Mouse (Mus musculus): ENCODE data around the gene 4930426L09Rik. TPM values are rescaled to one million over a fixed set of nuclear protein-coding genes. Genes with fewer than 3 reads are reported as not detected.

The 4930426L09Rik gene
- polyA plus RNA-seq, 1 experiment, result 0.32 TPM

DNA sequence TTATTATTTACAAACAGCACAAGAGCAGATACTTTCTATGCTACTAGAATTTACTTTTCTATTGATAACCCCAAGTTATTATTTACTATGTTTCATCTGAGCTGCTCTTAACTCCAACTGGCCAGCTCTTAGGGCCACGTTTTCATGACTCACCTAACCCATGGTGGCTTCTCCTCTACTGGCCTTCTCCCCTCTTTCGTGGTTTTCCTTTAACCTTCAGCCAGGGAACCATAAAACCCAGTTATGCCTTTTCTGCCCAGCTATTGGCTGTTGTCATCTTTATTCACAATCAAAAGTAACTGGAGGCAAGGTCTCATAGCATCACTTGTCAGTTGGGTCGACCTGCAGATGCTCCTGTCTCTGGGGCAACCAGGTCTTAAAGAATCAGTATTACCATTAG is 12.6 kb upstream of the 4930426L09Rik start:
- TF ChIP-seq GATA1 (IDR thresholded peaks at IDR 0.05; ENCODE audit: low read length), result no peak

DNA sequence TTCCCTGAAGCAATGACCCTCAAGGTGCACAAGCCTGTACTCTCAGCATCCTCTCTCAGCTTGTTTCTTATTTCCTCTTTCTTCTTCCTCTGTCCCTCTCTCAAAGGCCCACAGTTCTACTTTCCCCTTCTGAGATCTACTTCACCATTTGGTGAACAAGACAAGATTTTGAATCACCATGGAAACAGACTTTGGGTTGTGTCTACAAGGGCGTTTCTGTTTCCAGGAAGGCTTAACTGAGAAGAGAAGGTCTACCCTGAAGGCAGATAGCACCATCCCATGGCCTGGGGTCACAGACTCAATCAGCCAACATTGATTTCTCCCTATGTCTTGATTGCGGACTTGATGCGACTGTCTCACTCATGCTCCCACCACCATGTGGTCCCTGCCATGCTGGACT is 9.3 kb upstream of the 4930426L09Rik start:
- no peak for TF ChIP-seq GATA1 (IDR thresholded peaks at IDR 0.05; ENCODE audit: low read length)

DNA sequence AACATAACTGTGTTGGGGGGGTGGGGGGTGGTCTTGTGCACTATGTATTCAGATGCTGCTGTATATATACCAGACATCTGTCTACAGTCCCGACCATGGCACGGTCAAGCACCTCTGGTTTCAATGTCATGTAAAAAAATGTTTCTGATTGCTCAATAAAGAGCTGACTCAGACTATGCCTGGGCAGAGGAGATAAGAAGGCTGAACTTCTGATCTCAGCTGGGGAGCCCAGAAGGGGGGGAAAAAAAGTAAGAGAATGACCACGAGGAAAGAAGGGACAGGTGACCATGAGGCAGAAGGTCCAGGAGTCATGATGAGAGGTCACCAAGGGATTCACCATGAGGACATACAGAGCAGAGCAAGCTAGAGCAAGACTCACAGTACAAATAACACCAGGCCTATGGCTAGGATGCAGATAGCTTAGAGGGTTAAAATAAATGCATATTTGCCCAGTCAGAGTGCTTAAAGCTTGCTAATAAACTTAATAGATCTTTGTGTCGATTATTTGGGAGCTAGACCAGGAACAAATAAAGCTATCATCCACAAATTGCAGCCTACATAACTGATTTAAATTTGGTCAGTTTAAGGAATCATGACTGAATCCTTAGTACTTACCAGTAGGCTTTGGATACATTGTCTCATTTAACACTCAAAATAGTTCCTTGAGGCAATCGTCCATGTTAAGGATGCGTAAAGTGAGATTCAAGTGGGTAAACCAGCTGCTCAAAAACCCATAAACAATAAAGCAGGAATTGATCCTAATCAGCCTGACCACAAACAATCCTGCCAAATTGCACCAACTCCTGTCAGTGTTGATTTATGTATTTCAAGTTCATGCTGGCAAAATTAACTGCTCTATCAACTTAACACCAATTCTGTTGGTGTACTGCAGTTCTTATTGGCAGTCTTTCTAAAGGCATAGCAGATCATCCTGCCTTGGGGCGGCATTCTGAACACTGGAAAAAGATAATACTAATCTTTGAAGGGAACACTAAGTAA is 5.3 kb upstream of the 4930426L09Rik start:
- TF ChIP-seq GATA1 (IDR thresholded peaks at IDR 0.05; ENCODE audit: low read length), result no peak

DNA sequence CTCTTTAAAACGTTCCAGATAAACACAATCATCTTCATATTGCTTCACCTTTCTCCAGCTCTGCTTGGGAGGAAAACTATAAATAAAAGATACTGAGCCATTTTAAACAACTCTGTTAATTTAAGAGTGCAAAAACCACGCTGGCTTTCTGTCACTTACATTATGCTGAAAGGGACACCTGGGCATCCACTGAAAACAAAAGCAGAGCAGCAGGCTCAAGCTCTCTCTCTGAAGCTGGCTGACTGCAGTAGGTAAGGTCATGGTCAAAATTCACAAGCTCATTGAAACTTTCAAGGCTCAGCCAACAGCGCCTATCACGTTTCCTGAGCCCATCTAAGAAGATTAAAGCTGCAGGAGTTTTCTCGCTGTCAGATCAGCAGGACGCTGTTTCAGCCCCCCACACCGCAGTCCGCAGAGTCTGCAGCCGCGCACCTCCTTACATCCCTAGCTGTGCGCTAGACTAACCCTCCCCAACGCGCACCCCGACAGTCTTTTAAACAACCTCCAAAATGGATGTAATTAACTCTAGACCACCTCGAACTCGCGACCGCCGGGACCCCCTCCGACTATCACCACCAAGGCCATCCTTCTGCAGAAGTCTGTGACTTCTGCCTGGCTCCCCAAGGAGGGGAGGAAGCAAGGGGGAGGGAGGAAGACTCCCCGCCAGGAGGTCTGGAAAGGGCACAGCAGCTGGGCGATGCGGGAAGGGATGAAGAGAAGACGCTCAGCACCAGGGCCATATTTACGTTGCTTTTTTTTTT is 1.5 kb upstream of the 4930426L09Rik start:
- no peak for TF ChIP-seq GATA1 (IDR thresholded peaks at IDR 0.05; ENCODE audit: low read length)

DNA sequence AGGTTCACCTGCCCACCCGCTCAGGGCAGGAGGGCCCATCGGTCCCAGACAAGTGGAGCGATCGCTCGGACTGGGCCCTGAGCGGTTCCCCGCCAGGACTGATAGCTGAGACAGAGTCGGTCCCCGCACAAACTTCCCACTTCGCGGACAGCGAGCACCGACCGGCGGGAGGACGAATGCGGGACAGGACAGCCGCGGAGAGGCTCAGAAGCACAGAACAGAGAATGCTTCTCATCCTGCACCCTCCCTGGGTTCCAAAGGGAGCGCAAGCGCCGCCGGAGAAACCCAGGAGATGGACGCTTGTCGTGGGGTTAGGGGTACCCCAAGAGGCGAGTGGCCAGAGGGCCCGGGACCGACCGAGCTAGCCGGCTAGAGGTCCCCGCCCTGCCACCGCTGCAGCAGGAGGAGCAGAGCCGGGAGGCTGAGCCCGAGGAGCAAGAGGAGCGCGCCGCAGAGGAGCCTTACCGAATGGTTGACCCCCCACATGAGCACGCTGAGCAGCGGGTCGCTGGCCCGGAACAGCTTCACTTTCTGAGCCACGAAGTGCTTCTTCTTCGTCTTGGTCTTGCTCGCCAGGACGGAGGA is 664 bp upstream of the 4930426L09Rik start:
- TF ChIP-seq GATA1 (IDR thresholded peaks at IDR 0.05; ENCODE audit: low read length), result no peak

DNA sequence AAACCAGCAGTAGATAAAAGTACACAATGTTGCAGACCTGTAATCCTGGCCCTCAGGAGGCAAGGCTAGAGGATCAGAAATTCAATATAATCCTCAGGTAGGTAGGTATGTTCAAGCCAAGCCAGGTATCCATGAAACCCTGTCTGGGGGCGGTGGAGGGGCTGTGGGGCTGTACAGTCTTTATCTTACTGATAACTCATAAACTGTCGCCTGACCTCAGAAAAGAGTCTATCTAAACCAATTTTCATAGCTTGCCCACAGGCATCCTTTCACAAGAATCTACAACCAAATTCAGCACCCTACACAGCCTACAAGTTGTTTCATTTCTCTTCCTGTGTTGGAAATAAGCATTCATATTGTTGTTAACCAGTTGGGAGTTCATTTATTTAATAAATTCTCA is 1.3 kb downstream of the 4930426L09Rik start:
- no peak for TF ChIP-seq GATA1 (IDR thresholded peaks at IDR 0.05; ENCODE audit: low read length)

DNA sequence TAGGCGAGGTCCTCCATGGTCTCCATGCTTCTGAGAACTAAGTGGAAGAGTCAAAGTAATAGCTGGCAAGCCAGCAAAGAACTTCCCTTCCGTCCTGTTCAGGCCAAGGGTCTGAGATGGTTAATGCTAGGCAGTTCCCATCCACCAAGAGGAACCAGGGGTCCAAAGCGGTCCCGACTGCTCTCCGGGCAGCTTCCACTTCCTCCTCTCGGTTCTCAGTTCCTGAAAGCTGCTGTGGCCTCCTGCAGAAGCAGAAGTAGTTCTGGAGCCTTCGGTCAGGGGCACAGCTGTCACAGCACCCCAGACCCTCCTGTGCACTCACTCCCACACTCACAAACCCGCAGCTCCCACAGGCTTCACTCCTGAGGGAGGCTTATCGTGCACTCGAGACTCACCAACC is 6.7 kb downstream of the 4930426L09Rik start:
- no peak for TF ChIP-seq GATA1 (IDR thresholded peaks at IDR 0.05; ENCODE audit: low read length)

DNA sequence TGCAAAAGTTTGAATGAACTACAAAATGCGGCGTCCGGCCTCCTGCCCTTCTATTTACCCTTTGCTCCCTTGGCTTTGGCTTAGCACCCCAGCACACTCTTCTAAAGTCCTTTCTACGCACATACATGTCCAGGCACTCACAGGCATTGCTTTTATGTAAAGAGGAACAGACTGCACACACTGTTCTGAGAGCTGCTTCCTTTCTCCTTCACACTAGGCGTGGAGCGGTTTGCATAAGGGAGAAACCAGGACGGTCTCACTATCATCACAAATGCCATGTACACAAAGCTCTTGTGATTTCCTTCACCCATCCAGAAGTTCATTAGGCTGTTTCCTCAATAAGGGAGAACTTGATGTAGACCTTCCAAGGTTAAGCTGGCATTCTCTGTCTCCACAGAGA is 8.0 kb downstream of the 4930426L09Rik start:
- TF ChIP-seq GATA1 (IDR thresholded peaks at IDR 0.05; ENCODE audit: low read length), result no peak

DNA sequence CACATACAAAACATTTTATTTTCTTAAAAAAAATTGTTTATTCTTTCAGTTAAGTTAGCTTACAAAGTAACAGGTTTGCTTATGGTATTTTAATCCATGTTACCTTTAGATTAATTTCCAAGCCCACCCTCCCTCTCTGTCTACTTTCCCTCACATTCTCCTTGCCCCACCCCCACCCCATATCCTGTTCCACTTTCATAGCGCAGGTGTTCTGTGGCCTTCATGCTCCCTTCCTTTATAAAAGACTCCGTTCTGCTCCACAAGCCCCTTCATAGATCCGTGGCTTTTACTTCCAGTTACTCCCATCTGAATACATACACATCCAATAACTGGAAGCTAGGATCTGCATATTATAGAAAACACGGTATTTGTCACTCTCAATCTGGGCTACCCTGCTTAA is 9.4 kb downstream of the 4930426L09Rik start:
- TF ChIP-seq GATA1 (IDR thresholded peaks at IDR 0.05; ENCODE audit: low read length), result no peak

DNA sequence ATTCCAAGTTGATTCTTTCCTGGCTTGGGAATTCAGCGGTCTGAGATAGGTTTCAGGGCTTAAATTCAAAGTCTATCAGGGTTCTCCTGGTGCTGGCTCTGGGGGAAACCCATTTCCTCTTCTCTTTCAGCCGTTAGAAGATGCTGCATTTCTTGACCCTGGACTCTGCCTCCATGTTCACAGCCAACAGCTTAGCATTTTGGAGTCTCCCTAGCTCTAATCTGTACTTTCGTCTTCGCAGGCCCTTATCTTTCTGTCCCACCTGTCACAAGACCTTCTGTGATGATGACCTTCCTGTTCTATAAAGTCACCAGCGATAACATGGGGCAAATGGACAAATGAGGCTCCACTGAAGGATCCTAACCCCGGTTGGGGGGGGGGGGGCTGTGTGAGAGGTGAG is 13.3 kb downstream of the 4930426L09Rik start:
- TF ChIP-seq GATA1 (IDR thresholded peaks at IDR 0.05; ENCODE audit: low read length), result peak; percentile 77

DNA sequence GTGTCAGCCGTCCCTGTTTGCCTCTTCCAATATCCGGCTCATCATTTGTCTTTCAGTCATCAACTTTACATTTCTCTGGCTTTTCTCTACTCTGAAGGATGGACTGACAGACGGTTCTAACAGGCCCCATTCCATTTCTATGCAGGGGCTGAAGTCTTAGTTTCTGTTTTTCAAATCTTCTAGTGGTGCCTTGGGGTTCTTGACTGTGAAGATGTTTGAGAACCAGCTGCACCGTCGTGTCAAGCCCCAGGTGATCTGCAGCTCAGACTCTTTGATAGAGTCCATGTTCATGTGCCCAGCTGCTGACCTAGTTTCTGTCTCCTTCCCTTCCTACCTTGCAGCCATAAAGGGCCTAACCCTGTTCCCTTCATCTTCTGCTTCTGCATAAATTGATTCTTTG is 18.2 kb downstream of the 4930426L09Rik start:
- TF ChIP-seq GATA1 (IDR thresholded peaks at IDR 0.05; ENCODE audit: low read length), result no peak

DNA sequence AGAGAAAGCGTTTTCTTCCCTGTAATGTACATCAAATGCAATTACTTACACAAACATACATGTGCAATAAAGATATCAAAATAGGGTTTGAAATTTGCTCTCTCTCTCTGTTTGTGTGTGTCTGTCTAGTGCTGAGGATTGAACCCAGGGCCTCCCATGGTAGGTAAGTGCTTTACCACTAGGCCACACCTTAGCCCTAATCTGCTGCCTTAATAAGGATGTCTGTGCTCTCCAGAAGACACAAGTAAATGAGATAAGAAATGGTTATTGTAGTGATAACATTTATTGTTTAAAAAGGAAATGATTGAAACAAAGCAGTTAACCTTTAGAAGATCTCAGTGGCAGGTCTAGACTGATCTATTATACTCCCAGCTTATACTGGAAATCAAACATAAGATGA is 18.7 kb downstream of the 4930426L09Rik start:
- no peak for TF ChIP-seq GATA1 (IDR thresholded peaks at IDR 0.05; ENCODE audit: low read length)

DNA sequence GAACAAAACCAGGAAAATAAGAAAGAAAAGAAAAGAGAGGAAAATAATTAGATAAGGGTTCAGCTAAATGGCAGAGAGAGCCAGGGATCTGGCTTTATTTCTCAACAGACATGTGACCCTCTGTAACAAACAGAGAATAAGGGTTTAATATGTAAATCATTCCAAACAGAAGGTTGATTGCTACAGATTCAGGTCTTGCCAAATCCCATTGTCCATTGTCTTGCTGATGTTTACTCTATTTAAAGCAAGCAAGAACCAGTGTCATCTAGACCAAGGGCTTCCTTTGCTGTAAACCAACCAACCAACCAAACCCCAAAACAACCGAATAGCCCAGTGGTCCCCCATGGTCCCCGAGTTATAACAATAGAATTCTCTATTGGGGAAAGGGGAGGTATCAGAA is 19.9 kb downstream of the 4930426L09Rik start:
- TF ChIP-seq GATA1 (IDR thresholded peaks at IDR 0.05; ENCODE audit: low read length), result no peak

DNA sequence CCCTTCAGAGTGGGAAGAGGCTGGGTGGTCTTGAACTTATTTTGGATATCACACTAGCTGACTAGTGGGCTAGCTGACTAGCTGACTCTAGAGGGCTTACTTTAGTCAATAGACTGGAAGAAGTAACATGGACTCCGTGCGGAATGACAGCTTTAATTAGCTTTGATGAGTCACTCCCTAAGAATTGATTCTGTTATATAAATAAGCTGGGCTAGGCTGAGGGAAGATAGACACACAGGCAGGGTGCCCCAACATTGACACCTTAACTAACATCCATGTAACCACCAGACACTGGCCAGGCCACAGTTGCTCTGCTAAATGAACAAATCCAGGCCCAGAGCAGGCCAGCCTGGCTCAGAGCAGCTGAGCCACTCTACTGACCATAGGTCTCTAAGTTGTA is 26.7 kb downstream of the 4930426L09Rik start:
- TF ChIP-seq GATA1 (IDR thresholded peaks at IDR 0.05; ENCODE audit: low read length), result no peak

DNA sequence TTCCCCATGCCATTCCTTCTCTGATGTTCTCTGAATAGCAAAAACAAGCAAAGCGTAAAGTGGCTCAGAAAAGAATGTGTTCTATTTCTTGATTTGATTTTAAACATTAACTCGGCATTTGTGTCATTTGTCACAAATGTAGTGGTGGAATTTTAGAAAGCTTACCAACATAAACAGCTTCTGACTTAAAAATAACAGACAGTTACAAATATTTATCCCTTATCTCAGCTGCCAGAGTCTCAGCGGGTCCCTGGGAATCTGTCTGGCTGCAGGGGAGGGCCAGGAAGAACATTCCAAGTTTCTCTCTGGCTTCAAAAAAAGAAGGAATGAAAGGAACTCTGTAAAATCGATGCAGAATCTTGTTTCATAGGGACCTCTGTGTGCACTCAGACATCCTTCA is 39.3 kb downstream of the 4930426L09Rik start:
- TF ChIP-seq GATA1 (IDR thresholded peaks at IDR 0.05; ENCODE audit: low read length), result no peak
